Mouse (Mus musculus) erythroblast, embryonic 14.5 days (primary cell): ENCODE results near the gene Olfr1277.

Experiments
- GATA1 ChIP-seq: IDR thresholded peaks from 2 replicates; pipeline ENCODE4 v1.6.1; 2012; ENCODE audit warnings: low read length, inconsistent platforms, mixed read lengths
- TAL1 ChIP-seq: IDR thresholded peaks from 3 replicates; pipeline ENCODE4 v1.6.1; 2012; ENCODE audit warnings: low read length, inconsistent platforms, mixed read lengths

DNA sequence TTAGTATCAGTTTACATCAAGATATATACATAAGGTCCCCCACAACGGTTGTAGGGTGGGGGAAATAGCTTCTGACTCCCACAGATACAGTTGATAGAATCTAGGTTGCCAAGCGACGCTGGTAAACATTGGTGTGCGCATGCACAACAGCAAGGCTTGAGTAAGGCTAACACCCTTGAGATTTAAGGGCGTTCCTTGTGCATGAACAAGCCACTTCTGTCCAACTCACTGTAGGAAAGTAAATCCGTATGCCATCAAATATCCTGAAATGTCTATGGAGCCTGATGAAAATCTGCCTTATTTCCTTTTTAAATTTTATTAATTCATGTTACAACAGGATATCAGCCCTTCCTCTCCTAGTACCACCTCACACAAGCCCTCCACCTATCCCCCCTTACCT is 44.4 kb downstream of the Olfr1277 start, which contains the start of gene 4930430A15Rik:
- TF ChIP-seq GATA1 (no peak), TAL1 (no peak)
